Mouse (Mus musculus) midbrain, embryonic 16.5 days (tissue): Measurements from ENCODE around the gene Zfp672. TPM values are rescaled to one million over a fixed set of nuclear protein-coding genes. Genes with fewer than 3 reads are reported as not detected.

Experiments used
- ATAC-seq: fragments of 200-750 bp; cut with Nextera tagmentation; 2 replicates; pipeline ENCODE4 v1.8.0; 2017; ENCODE audit warnings: moderate TSS enrichment
- H3K27ac ChIP-seq: fragments of 300-500 bp; sonication (generic); 2 replicates; pipeline ENCODE4 v1.5.1; 2014; ENCODE audit warnings: mild to moderate bottlenecking, low read length, mixed read lengths
- H3K27me3 ChIP-seq: fragments of 300-500 bp; sonication (generic); 2 replicates; pipeline ENCODE4 v1.6.1; 2014; ENCODE audit warnings: low read depth, low read length, mixed read lengths; ENCODE audit not compliant: control insufficient read depth, insufficient read depth
- H3K36me3 ChIP-seq: fragments of 300-500 bp; sonication (generic); 2 replicates; pipeline ENCODE4 v1.6.1; 2014; ENCODE audit warnings: mild to moderate bottlenecking, low read length, moderate library complexity, mixed read lengths; ENCODE audit not compliant: control insufficient read depth, insufficient read depth
- H3K4me1 ChIP-seq: fragments of 300-500 bp; sonication (generic); 2 replicates; pipeline ENCODE4 v1.6.1; 2014; ENCODE audit warnings: mild to moderate bottlenecking, low read length, mixed read lengths; ENCODE audit not compliant: control insufficient read depth, insufficient read depth
- H3K4me2 ChIP-seq: fragments of 300-500 bp; sonication (generic); 2 replicates; pipeline ENCODE4 v1.6.1; 2014; ENCODE audit warnings: mild to moderate bottlenecking, low read length, mixed read lengths
- H3K4me3 ChIP-seq: fragments of 300-500 bp; sonication (generic); 2 replicates; pipeline ENCODE4 v1.5.1; 2014; ENCODE audit warnings: low read depth, mild to moderate bottlenecking, low read length, moderate library complexity, mixed read lengths
- H3K9ac ChIP-seq: fragments of 300-500 bp; sonication (generic); 2 replicates; pipeline ENCODE4 v1.6.1; 2014; ENCODE audit warnings: low read depth, low read length, mixed read lengths
- H3K9me3 ChIP-seq: fragments of 300-500 bp; sonication (generic); replicated peaks from 2 replicates; pipeline ENCODE4 v1.6.1; 2014; ENCODE audit warnings: mild to moderate bottlenecking, low read length, mixed read lengths; ENCODE audit not compliant: control insufficient read depth, poor library complexity, severe bottlenecking
- WGBS: fragments of 180-500 bp; shearing (Covaris S2); extraction: QIAGEN DNeasy Blood & Tissue Kit; methylation state at CpG from one replicate; pipeline ENCODE4 v1.1.7; 2014; 5-methylcytosine and 5-hydroxymethylcytosine counted together
- polyA plus RNA-seq: library from polyadenylated mRNA; unstranded; fragments of >200 nt; fragmentation: Nextera tagmentation; extraction: Ambion mirVana; gene quantifications from 2 replicates; pipeline ENCODE4 v1.2.1, GENCODE M21; 2015

Zfp672 gene
- polyA plus RNA-seq, 1 experiment from 2014 or later = 40.2 TPM

DNA sequence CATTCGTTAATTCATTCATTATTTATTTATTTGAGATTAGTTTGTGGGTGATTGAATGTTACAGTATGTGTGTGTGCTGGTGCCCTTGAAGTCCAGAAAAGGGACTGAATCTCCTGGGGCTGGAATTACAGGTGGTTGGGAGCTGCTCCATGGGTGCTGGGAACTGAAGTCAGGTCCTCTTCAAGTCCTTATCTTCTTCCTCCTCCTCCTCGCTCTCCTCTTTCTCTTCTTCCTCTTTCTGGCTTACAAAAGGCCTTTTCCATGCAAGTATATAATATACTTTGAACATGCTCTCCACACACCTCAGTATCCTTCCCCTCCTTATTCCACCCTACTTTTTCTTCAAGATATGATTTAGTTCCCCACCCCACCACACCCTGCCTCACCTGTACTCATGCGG lies 26.9 kb upstream of the Zfp672 start:
- ATAC-seq = no peak
- no peaks in the 10 kb centered on the region for H3K27me3 ChIP-seq
- WGBS = 89% methylated on average over 3 of the region's 3 CpGs
- no peaks in the 10 kb centered on the region for H3K9me3 ChIP-seq
- no peak overlapping the region for H3K9ac ChIP-seq
- H3K27ac ChIP-seq = no peak overlapping the region
- no peaks in the 10 kb centered on the region for H3K4me1 ChIP-seq
- H3K4me3 ChIP-seq = no peak overlapping the region
- no peak overlapping the region for H3K4me2 ChIP-seq
- H3K36me3 ChIP-seq = no peaks in the 10 kb centered on the region

DNA sequence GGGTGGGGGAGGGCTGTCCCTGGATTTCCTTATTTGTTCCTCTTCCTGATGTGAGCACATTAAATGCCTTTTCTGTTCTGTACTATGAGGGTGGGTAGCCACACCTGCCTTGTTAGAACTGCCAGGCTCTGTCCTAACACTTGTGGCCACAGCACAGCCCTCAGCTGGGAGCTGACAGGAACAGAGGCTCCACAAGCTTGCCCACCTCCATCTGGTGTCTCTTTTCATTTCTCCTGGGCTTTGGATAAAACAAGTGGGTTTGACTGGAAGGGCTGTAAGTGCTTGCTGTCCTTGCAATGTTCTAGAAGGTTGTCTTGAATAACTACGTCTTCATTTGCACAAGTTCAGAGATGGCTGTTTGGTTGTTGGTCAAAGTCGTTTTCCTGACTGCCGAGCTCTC lies 24.8 kb upstream of the Zfp672 start:
- no peaks in the 10 kb centered on the region for H3K4me1 ChIP-seq
- no peak overlapping the region for H3K4me2 ChIP-seq
- H3K27me3 ChIP-seq = no peaks in the 10 kb centered on the region
- H3K9me3 ChIP-seq = no peaks in the 10 kb centered on the region
- H3K36me3 ChIP-seq = no peaks in the 10 kb centered on the region
- WGBS = 74% methylated on average over 3 of the region's 3 CpGs
- H3K4me3 ChIP-seq = no peak overlapping the region
- ATAC-seq = no peak
- H3K9ac ChIP-seq = no peak overlapping the region
- H3K27ac ChIP-seq = no peak overlapping the region

DNA sequence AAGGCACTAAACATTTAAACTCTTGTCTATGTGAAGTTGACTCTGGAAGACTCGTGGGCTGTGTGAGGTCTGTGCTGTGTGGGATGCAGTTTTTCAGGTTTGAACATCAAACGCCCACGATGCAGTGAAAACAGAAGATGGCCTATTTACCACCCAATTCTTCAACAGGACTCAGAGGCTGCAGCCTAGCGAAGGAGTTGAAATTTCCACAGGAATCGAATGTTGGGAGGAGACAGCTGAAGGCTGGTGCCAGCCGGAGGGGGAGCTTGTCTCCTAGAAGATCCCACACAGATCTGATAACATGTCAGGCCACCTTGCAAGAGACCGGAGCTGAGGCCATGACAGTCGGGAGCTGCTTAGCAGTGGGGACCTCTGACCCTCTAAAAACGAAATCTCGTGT lies 24.3 kb upstream of the Zfp672 start:
- no peak for ATAC-seq
- Histone ChIP-seq H3K9ac (no peak overlapping the region), H3K36me3 (no peaks in the 10 kb centered on the region), H3K27ac (no peak overlapping the region), H3K4me3 (no peak overlapping the region), H3K9me3 (no peaks in the 10 kb centered on the region), H3K4me1 (no peaks in the 10 kb centered on the region), H3K4me2 (no peak overlapping the region), H3K27me3 (no peaks in the 10 kb centered on the region)
- WGBS = 76% methylated on average over 10 of the region's 10 CpGs

DNA sequence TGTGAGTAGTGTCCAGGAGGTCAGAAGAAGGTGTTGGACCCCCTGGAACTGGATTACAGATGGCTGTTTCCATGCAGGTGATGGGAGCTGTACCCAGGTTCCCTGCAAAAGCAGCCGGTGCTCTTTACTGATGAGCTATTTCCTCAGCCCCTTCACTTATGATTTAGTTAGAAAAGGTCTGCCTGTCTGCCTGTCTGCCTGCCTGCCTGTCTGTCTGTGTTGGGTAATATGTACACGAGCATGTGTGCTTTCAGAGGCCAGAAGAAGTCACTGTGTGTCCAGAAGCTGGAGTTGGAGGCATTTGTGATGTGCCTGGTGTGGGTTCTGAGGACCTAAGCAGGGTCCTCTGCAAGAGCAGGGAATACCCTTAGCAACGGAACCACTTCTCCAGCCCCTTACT lies 23.6 kb upstream of the Zfp672 start:
- H3K9ac ChIP-seq = no peak overlapping the region
- 83% methylated on average over 3 of the region's 3 CpGs for WGBS
- H3K27me3 ChIP-seq = no peaks in the 10 kb centered on the region
- H3K4me1 ChIP-seq = no peaks in the 10 kb centered on the region
- no peak for ATAC-seq
- no peak overlapping the region for H3K4me3 ChIP-seq
- H3K9me3 ChIP-seq = no peaks in the 10 kb centered on the region
- no peak overlapping the region for H3K4me2 ChIP-seq
- H3K27ac ChIP-seq = no peak overlapping the region
- H3K36me3 ChIP-seq = no peaks in the 10 kb centered on the region

DNA sequence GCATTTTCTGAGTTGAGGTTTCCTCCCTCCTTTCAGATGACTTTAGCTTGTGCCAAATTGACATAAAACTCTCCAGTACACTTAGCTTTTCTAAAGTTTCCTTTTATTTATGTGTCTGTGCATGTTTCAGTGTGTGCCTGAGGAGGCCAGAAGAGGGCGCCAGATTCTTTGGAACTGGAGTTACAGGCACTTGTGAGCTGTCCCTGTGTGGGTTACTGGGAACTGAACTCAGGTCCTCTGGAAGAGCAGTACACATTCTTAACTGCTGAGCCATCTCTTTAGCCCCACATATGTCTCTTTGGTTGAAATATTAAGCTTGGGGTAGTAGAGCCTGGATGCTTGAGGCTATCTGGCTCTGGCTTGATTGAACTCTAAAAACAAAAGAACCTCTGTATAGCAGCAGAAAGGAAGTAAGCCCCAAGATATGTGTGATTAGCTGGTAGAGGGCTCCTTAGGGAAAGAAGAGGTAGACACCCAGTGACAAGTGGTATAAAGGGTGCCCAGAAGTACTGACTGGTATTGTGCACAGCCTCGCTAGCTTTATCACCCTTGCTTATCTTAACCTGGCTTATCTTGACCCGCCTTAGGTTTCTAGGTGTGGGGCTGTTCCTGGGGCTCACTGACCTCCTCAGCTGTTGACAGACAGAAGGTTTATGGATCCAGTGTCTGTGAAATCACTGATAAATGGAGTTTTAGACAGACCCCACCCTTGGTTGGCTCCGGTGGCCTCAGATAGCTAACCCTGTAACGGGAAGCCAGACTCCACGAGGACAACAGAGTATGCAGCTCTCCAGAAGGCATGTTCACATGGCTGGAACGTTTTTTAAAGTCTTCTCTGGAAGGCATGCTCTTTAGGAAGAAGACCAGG lies 22.8 kb upstream of the Zfp672 start:
- Histone ChIP-seq H3K4me1 (no peaks in the 10 kb centered on the region), H3K9me3 (no peaks in the 10 kb centered on the region), H3K9ac (no peak overlapping the region), H3K27ac (no peak overlapping the region), H3K4me2 (no peak overlapping the region), H3K36me3 (no peaks in the 10 kb centered on the region), H3K4me3 (no peak overlapping the region), H3K27me3 (no peaks in the 10 kb centered on the region)
- WGBS = 70% methylated on average over 7 of the region's 7 CpGs
- ATAC-seq = no peak

DNA sequence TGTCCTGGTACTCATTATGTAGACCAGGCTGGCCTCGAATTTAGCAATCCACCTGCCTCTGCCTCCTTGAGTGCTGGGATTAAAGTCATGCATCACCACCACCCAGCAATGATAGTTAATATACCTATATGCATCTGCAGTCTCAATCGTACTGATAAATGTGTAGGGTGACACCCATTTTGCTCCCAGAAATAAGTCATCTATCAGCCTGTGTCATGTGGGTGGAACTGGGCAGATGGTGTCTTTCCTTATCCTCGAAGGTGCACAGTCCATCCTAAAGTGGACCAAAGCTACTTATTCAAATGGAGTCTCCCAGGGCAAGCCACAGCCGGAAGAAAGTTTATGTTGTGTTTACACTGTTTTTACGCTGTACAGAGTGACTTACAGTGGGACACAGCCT lies 21.0 kb upstream of the Zfp672 start:
- WGBS = 96% methylated on average over 5 of the region's 5 CpGs

DNA sequence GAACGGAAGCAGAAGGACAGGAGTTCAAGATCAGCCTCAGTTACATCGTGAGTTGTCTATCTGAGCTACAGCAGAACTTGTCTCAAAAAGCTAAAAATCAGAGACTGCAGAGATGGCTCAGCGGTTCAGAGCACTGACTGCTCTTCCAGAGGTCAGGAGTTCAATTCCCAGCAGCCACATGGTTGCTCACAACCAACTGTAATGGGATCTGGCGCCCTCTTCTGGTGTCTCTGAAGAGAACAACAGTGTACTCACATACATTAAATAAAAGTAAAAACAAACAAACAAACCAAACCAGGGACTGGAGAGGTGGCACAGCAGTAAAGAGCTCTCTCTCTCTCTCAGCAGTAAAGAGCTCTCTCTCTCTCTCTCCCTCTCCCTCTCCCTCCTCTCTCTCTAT lies 20.5 kb upstream of the Zfp672 start:
- H3K9ac ChIP-seq = no peak overlapping the region
- no peak overlapping the region for H3K4me3 ChIP-seq
- H3K4me1 ChIP-seq = no peaks in the 10 kb centered on the region
- H3K4me2 ChIP-seq = no peak overlapping the region
- H3K36me3 ChIP-seq = peaks cover 14% of the 10 kb centered on the region
- no peak for ATAC-seq
- no peak overlapping the region for H3K27ac ChIP-seq
- 75% methylated on average over 4 of the region's 4 CpGs for WGBS
- H3K27me3 ChIP-seq = no peaks in the 10 kb centered on the region
- H3K9me3 ChIP-seq = no peaks in the 10 kb centered on the region

More for the DNA sequence above, 21.0 kb upstream of the Zfp672 start:
- no peak for ATAC-seq
- peaks cover 11% of the 10 kb centered on the region for H3K36me3 ChIP-seq
- H3K27ac ChIP-seq = no peak overlapping the region
- H3K4me1 ChIP-seq = no peaks in the 10 kb centered on the region
- H3K9me3 ChIP-seq = no peaks in the 10 kb centered on the region
- H3K27me3 ChIP-seq = no peaks in the 10 kb centered on the region
- no peak overlapping the region for H3K9ac ChIP-seq
- H3K4me2 ChIP-seq = no peak overlapping the region
- H3K4me3 ChIP-seq = no peak overlapping the region

DNA sequence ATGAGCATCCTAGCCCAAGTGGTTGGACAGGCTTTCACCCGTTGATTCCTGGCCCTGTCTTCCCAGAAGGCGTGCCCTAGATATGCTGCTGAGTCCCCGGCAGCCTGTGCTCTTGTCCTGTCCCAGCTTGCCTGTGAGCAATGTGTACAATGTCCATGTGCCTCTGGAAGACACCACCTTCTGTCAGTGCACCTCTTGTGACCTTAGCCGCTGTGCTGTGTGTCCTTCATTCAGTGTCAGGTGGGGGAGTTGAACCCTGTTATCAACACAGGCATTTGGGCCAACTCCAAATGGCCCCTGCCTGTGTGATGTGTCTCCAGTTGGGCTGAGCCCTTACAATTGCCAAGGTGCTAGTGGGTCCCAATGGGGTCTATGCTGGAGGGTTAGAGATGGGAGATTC lies 16.6 kb upstream of the Zfp672 start:
- Histone ChIP-seq H3K4me1 (no peaks in the 10 kb centered on the region), H3K27me3 (no peaks in the 10 kb centered on the region), H3K36me3 (peaks cover 25% of the 10 kb centered on the region), H3K27ac (no peak overlapping the region), H3K9me3 (no peaks in the 10 kb centered on the region), H3K4me2 (no peak overlapping the region), H3K9ac (no peak overlapping the region), H3K4me3 (no peak overlapping the region)
- 95% methylated on average over 4 of the region's 4 CpGs for WGBS
- no peak for ATAC-seq

DNA sequence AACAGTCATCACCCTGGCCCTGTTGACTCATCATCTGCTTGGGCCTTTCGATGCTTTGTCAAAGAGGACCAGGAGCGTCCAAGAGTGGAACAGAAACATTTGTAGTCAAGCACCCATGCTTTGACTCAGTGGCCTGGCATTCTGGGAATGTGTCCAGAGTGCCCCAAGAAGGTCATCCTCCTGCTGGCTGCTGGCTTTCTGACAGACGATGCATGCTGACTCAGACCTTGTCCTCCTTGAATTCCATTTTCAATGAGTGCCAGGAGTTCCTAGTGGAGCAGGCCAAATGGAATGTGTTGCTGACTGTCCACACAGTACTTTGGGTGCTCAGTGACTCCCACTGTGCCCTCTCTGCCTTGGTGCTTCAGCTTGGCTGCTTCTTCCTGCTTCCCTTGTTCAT lies 4.6 kb upstream of the Zfp672 start:
- Histone ChIP-seq H3K9me3 (no peaks in the 10 kb centered on the region), H3K4me2 (no peak overlapping the region), H3K27ac (no peak overlapping the region), H3K4me3 (no peak overlapping the region), H3K9ac (no peak overlapping the region), H3K4me1 (peaks cover 25% of the 10 kb centered on the region), H3K36me3 (peaks cover 20% of the 10 kb centered on the region), H3K27me3 (no peaks in the 10 kb centered on the region)
- 78% methylated on average over 3 of the region's 3 CpGs for WGBS
- ATAC-seq = no peak
